Mouse (Mus musculus) thymus, postnatal 4 days (tissue): Measurements from ENCODE around the gene Rapgef5.
A peak's percentile ranks its signal among the peaks of the same experiment; 100 is the strongest.
"Not testable (repeated sequence)": the region's sequence is repeated elsewhere in the genome, so short reads cannot be mapped to it uniquely, and the experiment has no call there.

ENCODE experiments used
- DNase-seq: peaks from one replicate; pipeline ENCODE4 v3.0.0; 2021

Gene Rapgef5

DNA sequence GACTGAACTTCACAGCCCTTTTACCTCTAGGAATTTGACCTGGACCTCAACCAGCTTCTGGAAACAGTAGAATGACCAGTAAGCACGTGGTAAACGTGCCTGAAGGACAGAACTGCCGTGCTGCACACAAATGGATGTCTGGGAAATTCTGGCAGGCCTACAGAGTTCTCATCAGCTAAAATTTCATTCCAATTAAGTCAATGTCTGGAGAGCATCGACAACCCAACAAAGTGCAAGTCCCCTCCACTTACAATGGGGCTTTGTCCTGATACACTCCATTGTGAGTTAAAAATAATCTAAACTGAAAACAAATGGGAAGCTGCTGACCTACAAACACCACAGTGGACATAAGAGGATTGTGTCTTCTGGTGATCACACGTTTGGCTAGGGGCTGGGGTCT is 260.6 kb downstream of the Rapgef5 start:
- DNase-seq, result no peak

DNA sequence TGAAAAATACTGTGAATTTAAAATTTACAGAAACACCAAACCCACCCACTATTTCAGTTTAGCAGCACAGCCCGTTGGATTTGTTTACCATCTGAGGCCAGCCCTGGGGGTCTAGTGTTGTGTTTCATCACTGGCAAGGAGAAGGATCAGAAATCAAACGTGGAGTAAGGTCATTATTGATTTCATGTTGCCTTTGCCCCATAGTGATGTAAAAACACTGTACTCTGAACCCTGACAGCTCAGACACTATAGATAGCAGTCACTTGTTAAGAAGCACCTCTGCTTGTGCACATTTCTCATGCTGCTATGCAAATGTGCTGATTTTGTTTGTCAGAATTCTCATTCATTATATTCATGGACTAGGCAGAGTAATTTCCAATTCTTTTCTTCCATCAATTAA is 265.1 kb downstream of the Rapgef5 start:
- DNase-seq, result no peak

GRCm38 (mm10) chr12:117783426-117783825 is 267.1 kb downstream of the Rapgef5 start:
- no peak for DNase-seq

GRCm38 (mm10) chr12:117786621-117787020 is 270.3 kb downstream of the Rapgef5 start:
- no peak for DNase-seq

GRCm38 (mm10) chr12:117788513-117789011 is 272.3 kb downstream of the Rapgef5 start:
- peak; percentile 10 for DNase-seq

- no peak for DNase-seq
Measured at GRCm38 (mm10) chr12:117789017-117789416, 272.7 kb downstream of the Rapgef5 start.

DNA sequence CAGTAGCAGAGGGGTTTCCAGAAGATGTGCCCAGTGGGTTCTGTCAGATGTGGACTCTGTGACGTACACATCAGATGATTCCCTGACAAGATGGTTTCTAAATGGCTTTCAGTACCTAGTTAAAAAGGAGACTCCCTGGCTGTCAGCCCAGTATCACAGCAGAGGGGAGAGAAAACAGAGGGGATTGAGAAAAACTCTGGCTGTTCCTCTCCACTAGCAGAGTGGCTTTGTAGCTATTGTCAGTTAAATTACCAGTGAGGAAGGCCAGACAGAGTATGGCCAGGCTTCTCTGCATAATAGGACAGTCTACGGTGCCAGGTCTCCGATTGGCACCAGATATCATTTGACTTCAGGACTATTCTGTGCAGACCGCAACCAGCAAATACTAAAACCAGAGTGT is 279.0 kb downstream of the Rapgef5 start:
- DNase-seq, result no peak

DNA sequence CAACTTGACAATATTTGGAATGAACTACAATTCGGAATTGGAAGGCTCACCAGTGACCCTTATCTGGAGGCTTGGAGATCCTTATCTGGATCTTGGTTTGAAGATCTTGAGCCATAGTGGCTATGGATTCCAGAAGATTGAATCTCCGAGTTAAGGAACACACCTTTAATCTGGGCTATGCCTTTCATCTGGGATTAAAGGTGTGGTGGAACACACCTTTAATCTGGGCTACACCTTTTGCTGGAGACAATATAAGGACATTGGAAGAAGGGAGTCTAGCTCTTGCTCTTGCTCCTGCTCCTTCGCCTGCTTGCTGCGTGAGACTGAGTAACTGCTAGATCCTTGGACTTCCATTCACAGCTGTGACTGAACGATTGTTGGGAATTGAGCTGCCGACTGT is 287.7 kb downstream of the Rapgef5 start, which contains the start of gene Cdca7l:
TSS of gene Cdca7l (plus strand) at position 301 of the 400 bp plus-strand sequence.
- not testable (repeated sequence) for DNase-seq

DNA sequence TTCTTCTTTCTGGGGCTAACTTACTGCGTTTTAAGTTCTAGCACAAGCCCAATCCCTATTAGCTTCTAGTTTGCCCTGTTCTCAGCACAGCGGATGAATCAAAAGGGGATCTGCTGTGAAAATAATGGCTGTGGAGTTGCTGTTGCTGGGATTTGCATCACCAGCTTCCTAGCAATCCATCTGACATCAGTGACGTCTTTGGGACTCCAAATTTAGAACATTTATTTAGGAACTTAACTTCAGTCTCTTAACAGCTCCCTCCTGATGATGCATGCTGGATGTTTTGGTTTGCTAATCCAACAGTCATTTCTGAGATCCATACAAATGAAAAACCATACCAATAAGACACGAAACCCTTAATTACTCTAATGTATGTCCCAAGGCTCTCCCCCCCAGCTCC is 289.3 kb downstream of the Rapgef5 start:
- no peak for DNase-seq

GRCm38 (mm10) chr12:117806007-117806451 is 289.8 kb downstream of the Rapgef5 start:
- no peak for DNase-seq

GRCm38 (mm10) chr12:117806470-117806869 is 290.2 kb downstream of the Rapgef5 start:
- no peak for DNase-seq

- no peak for DNase-seq
Measured at GRCm38 (mm10) chr12:117807637-117808036, 291.4 kb downstream of the Rapgef5 start.

GRCm38 (mm10) chr12:117808355-117809326 is 292.4 kb downstream of the Rapgef5 start:
- no peak for DNase-seq
